Mouse (Mus musculus): ENCODE results near the gene Ptprr. TPM values are rescaled to one million over a fixed set of nuclear protein-coding genes. Genes with fewer than 3 reads are reported as not detected.
A peak's percentile ranks its signal among the peaks of the same experiment; 100 is the strongest.

Ptprr gene
- polyA plus RNA-seq, 1 experiment from 2014 or later: 17.6 TPM

- H3K4me2 ChIP-seq: no peak overlapping the region
- H3K4me1 ChIP-seq: no peaks in the 10 kb centered on the region
- no peaks in the 10 kb centered on the region for H3K9me3 ChIP-seq
- no peaks in the 10 kb centered on the region for H3K36me3 ChIP-seq (replicated peaks)
- no peaks in the 10 kb centered on the region for H3K27me3 ChIP-seq (replicated peaks)
- no peak for ATAC-seq (replicated peaks)
- H3K9ac ChIP-seq: no peak overlapping the region
- no peak overlapping the region for H3K27ac ChIP-seq
- no peak overlapping the region for H3K4me3 ChIP-seq
- 91% methylated on average over 7 of the region's 7 CpGs for WGBS
Measured at GRCm38 (mm10) chr10:116286697-116287344, 268.8 kb downstream of the Ptprr start.

GRCm38 (mm10) chr10:116288130-116288529 is 270.1 kb downstream of the Ptprr start:
- H3K36me3 ChIP-seq (replicated peaks): no peaks in the 10 kb centered on the region
- no peak overlapping the region for H3K27ac ChIP-seq
- no peak for ATAC-seq (replicated peaks)
- no peaks in the 10 kb centered on the region for H3K27me3 ChIP-seq (replicated peaks)
- WGBS: 80% methylated on average over 9 of the region's 9 CpGs
- H3K9ac ChIP-seq: no peak overlapping the region
- no peak overlapping the region for H3K4me3 ChIP-seq
- no peak overlapping the region for H3K4me2 ChIP-seq
- H3K9me3 ChIP-seq: no peaks in the 10 kb centered on the region
- no peaks in the 10 kb centered on the region for H3K4me1 ChIP-seq

- no peak overlapping the region for H3K4me2 ChIP-seq
- H3K27ac ChIP-seq: no peak overlapping the region
- no peak for ATAC-seq (replicated peaks)
- no peaks in the 10 kb centered on the region for H3K36me3 ChIP-seq (replicated peaks)
- WGBS: 83% methylated on average over 4 of the region's 4 CpGs
- H3K27me3 ChIP-seq (replicated peaks): no peaks in the 10 kb centered on the region
- no peak overlapping the region for H3K9ac ChIP-seq
- no peaks in the 10 kb centered on the region for H3K9me3 ChIP-seq
- H3K4me3 ChIP-seq: no peak overlapping the region
- H3K4me1 ChIP-seq: no peaks in the 10 kb centered on the region
Measured at GRCm38 (mm10) chr10:116290483-116290882, 272.5 kb downstream of the Ptprr start.

GRCm38 (mm10) chr10:116291153-116291755 is 273.2 kb downstream of the Ptprr start:
- ATAC-seq (replicated peaks): no peak
- no peaks in the 10 kb centered on the region for H3K27me3 ChIP-seq (replicated peaks)

GRCm38 (mm10) chr10:116296439-116296838 is 278.4 kb downstream of the Ptprr start:
- ATAC-seq (replicated peaks): no peak
- Histone ChIP-seq H3K27me3 (replicated peaks) (peaks cover 7% of the 10 kb centered on the region; the same call in 1 of the 2 replicates), H3K4me1 (peaks cover 7% of the 10 kb centered on the region), H3K4me2 (no peak overlapping the region), H3K9me3 (no peaks in the 10 kb centered on the region), H3K9ac (no peak overlapping the region), H3K27ac (no peak overlapping the region), H3K36me3 (replicated peaks) (no peaks in the 10 kb centered on the region), H3K4me3 (no peak overlapping the region)
- 83% methylated on average over 4 of the region's 4 CpGs for WGBS

More at GRCm38 (mm10) chr10:116291153-116291755, 273.2 kb downstream of the Ptprr start:
- Histone ChIP-seq H3K4me3 (no peak overlapping the region), H3K9ac (no peak overlapping the region), H3K4me2 (no peak overlapping the region), H3K36me3 (replicated peaks) (no peaks in the 10 kb centered on the region), H3K4me1 (no peaks in the 10 kb centered on the region), H3K27ac (no peak overlapping the region), H3K9me3 (no peaks in the 10 kb centered on the region)
- WGBS: 88% methylated on average over 8 of the region's 8 CpGs

- peaks cover 12% of the 10 kb centered on the region for H3K4me1 ChIP-seq
- no peak overlapping the region for H3K9ac ChIP-seq
- ATAC-seq (replicated peaks): no peak
- H3K9me3 ChIP-seq: no peaks in the 10 kb centered on the region
- H3K27ac ChIP-seq: no peak overlapping the region
- H3K4me3 ChIP-seq: no peak overlapping the region
- WGBS: 88% methylated on average over 12 of the region's 12 CpGs
- H3K27me3 ChIP-seq (replicated peaks): peaks cover 15% of the 10 kb centered on the region
- H3K4me2 ChIP-seq: no peak overlapping the region
- no peaks in the 10 kb centered on the region for H3K36me3 ChIP-seq (replicated peaks)
Measured at GRCm38 (mm10) chr10:116297854-116298253, 279.8 kb downstream of the Ptprr start.

GRCm38 (mm10) chr10:116300824-116301223 is 282.8 kb downstream of the Ptprr start:
- ATAC-seq (replicated peaks): peak; percentile 14; the same call in 1 of the 2 replicates
- WGBS: 16% methylated on average over 7 of the region's 7 CpGs
- H3K4me2 ChIP-seq: peak overlapping the region; percentile 98

GRCm38 (mm10) chr10:116301258-116301657 is 283.2 kb downstream of the Ptprr start:
- Histone ChIP-seq H3K4me1 (peaks cover 12% of the 10 kb centered on the region), H3K9me3 (no peaks in the 10 kb centered on the region), H3K9ac (peak overlapping the region; percentile 37), H3K4me3 (peak overlapping the region; percentile 47), H3K27me3 (replicated peaks) (peaks cover 15% of the 10 kb centered on the region), H3K36me3 (replicated peaks) (no peaks in the 10 kb centered on the region), H3K4me2 (peak overlapping the region; percentile 98), H3K27ac (no peak overlapping the region)
- ATAC-seq (replicated peaks): peak; percentile 45; the same call in 1 of the 2 replicates
- WGBS: under 1% methylated on average over 36 of the region's 36 CpGs

More at GRCm38 (mm10) chr10:116300824-116301223, 282.8 kb downstream of the Ptprr start:
- peaks cover 15% of the 10 kb centered on the region for H3K27me3 ChIP-seq (replicated peaks)
- 0 out of 2 replicates have a peak overlapping the region, but pooled peaks have one; percentile 37 for H3K9ac ChIP-seq
- peak overlapping the region; percentile 47 for H3K4me3 ChIP-seq
- H3K36me3 ChIP-seq (replicated peaks): no peaks in the 10 kb centered on the region
- H3K9me3 ChIP-seq: no peaks in the 10 kb centered on the region
- H3K27ac ChIP-seq: no peak overlapping the region
- H3K4me1 ChIP-seq: peaks cover 12% of the 10 kb centered on the region

- Histone ChIP-seq H3K4me2 (no peak overlapping the region), H3K9ac (no peak overlapping the region), H3K4me1 (peaks cover 12% of the 10 kb centered on the region), H3K4me3 (no peak overlapping the region), H3K27me3 (replicated peaks) (peaks cover 15% of the 10 kb centered on the region), H3K36me3 (replicated peaks) (no peaks in the 10 kb centered on the region), H3K27ac (no peak overlapping the region), H3K9me3 (no peaks in the 10 kb centered on the region)
- 94% methylated on average over 4 of the region's 4 CpGs for WGBS
- no peak for ATAC-seq (replicated peaks)
Measured at GRCm38 (mm10) chr10:116304355-116304754, 286.3 kb downstream of the Ptprr start.

- Histone ChIP-seq H3K4me2 (no peak overlapping the region), H3K4me3 (no peak overlapping the region), H3K9me3 (no peaks in the 10 kb centered on the region), H3K27ac (no peak overlapping the region), H3K9ac (no peak overlapping the region), H3K4me1 (0 out of 2 replicates have a peak, but pooled peaks cover 4% of the 10 kb centered on the region), H3K27me3 (replicated peaks) (no peaks in the 10 kb centered on the region), H3K36me3 (replicated peaks) (no peaks in the 10 kb centered on the region)
- WGBS: 88% methylated on average over 2 of the region's 2 CpGs
- ATAC-seq (replicated peaks): no peak
Measured at GRCm38 (mm10) chr10:116309460-116309859, 291.4 kb downstream of the Ptprr start.

- Histone ChIP-seq H3K4me3 (no peak overlapping the region), H3K9me3 (no peaks in the 10 kb centered on the region), H3K27ac (no peak overlapping the region), H3K9ac (no peak overlapping the region), H3K27me3 (replicated peaks) (no peaks in the 10 kb centered on the region), H3K4me2 (no peak overlapping the region), H3K36me3 (replicated peaks) (no peaks in the 10 kb centered on the region), H3K4me1 (0 out of 2 replicates have a peak, but pooled peaks cover 4% of the 10 kb centered on the region)
- ATAC-seq (replicated peaks): no peak
- 46% methylated on average over 11 of the region's 11 CpGs for WGBS
Measured at GRCm38 (mm10) chr10:116310516-116311210, 292.6 kb downstream of the Ptprr start.

GRCm38 (mm10) chr10:116319246-116319645 is 301.2 kb downstream of the Ptprr start:
- no peak overlapping the region for H3K4me2 ChIP-seq
- 0 out of 2 replicates have a peak, but pooled peaks have one; percentile 24 for ATAC-seq (replicated peaks)

More at GRCm38 (mm10) chr10:116319246-116319645, 301.2 kb downstream of the Ptprr start:
- WGBS: 19% methylated on average over 12 of the region's 12 CpGs
- no peak overlapping the region for H3K4me3 ChIP-seq
- no peaks in the 10 kb centered on the region for H3K36me3 ChIP-seq (replicated peaks)
- no peaks in the 10 kb centered on the region for H3K9me3 ChIP-seq
- no peaks in the 10 kb centered on the region for H3K4me1 ChIP-seq
- H3K27ac ChIP-seq: no peak overlapping the region
- no peak overlapping the region for H3K9ac ChIP-seq
- H3K27me3 ChIP-seq (replicated peaks): no peaks in the 10 kb centered on the region
